Mouse (Mus musculus): Measurements from ENCODE around the gene Sptssb. TPM values are rescaled to one million over a fixed set of nuclear protein-coding genes. Genes with fewer than 3 reads are reported as not detected.
A peak's percentile ranks its signal among the peaks of the same experiment; 100 is the strongest.

Gene Sptssb
- polyA plus RNA-seq (2012; rRNA removed) = 866 and 1,180 TPM in 2 replicates

DNA sequence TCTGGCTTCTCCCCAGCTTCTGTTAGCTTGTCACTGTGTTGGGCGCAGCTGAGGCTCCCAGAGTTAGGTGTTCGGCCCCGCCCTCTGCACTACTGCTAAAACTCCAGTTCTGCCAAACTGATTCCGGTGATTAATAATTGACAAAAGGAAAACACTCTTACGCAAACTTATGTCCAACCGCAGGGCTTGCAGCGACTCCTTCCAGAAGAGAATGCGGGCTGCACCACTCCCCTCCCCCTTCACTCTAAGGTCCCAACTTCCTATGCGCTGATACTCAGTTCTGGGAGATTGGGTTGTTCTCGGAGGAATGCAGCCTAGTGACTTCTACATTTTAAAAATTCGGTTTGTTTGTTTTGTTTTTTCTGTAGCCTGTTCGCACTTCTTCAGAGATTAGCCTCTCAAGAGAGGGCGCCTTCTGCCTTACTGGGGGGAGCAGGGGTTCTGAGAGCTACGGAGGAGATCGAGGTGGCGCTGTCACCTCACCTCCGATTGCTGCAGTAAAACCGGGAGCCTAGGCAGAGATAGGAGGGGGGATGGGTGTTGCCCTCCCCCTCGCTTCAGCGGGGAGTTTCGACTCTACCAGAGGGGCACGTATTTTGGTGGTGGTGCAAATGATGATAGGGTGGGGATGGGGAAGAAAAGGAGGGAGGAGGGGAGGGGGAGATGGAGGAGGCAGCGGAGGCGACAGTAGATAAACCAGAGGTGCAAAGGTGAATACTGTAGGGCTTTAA lies at the start of gene Sptssb:
Gene Sptssb (minus strand): TSS at position 83 of the 731 bp plus-strand sequence.
- peak; percentile 40 for DNase-seq (ENCODE audit: low spot score)

DNA sequence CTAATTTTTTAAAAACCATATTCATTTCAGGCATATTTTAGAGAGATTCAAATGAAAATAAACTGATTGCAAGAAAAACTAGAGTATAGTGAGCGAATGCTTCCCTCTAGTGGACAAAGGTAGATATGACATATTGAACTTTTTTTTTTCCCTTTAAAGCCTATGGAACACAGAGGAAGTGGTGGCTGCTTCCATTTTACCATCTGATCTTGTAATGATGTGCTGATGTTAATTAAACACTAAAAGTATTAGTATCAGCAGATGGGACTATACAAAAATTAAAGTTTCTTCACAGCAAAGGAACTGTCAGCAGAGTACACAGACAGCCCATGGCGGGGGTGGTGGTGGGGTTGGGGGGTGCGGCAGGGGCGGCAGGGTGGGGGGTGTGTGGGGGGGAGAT lies 48.3 kb upstream of the Sptssb start:
- no peak for DNase-seq (ENCODE audit: low spot score)

DNA sequence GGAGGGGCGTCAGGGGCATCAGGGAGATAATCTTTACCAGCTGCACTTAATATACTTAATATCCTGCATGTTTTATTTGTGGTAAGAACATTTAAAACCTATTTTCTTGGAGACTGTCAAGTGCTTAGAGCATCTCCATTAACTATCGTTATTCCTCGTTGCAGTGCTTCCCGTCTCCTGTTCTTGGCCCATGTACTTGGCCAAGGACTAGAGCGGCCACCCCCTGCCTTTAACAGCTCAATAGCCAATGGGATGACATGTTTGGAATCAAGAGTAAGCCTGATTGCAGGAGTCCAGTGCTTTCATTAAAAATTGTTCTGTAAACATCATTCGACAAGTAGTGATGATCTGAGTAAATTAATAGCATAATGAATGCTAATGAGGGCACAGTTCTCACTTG lies 47.8 kb upstream of the Sptssb start:
- DNase-seq (ENCODE audit: low spot score) = no peak

DNA sequence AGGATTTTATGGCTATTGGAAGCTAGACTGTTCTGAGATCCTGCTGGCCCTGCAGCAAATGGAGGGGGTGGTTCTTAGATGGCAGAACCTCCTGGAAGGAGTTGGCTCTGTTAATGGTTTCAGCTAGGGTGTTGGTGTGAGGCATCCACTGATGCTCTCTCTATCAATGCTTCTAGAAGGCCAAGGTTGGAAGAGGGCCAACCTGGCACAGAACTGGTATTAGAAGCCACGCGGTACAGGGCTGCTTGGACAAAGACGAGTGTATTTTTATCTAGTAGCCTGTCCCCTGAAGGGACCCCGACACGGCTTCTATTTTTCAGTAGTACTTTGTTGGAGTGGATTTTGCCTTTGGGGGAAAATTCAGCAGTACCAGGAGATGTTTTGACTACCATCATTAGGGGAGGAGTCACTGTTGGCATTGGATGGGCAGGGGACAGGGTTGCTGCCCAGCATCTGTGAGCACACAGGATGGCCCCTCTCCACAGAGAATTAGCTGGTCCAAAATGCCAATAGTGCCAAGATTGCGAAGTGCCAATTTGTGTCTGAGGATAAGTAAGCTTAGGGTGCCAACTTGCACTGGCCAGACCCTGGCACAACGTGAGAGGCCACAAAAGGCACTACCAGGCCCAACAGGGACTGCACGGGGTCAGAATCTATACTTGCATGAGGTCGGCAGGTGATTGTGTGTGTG lies 43.2 kb upstream of the Sptssb start:
- no peak for DNase-seq (ENCODE audit: low spot score)

DNA sequence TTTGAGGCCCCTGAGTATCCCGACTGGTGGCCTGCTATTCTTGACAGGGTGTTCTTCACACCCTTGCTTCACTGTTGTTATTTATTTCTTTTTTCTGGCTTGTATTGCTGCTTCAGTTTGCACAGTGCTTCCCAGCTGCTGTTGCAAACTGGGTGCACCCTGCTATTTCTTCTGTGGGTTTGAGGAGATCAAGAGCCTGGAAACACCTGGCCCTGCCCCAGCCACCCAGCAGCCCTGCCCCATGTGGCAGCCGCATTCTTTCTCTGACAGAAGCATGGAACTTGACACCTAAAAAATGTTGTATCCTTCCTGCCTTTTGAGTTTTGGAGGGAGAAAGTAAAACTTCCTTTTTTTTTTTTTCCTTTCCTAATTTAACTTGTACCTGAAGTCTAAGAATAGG lies 42.6 kb upstream of the Sptssb start:
- no peak for DNase-seq (ENCODE audit: low spot score)

DNA sequence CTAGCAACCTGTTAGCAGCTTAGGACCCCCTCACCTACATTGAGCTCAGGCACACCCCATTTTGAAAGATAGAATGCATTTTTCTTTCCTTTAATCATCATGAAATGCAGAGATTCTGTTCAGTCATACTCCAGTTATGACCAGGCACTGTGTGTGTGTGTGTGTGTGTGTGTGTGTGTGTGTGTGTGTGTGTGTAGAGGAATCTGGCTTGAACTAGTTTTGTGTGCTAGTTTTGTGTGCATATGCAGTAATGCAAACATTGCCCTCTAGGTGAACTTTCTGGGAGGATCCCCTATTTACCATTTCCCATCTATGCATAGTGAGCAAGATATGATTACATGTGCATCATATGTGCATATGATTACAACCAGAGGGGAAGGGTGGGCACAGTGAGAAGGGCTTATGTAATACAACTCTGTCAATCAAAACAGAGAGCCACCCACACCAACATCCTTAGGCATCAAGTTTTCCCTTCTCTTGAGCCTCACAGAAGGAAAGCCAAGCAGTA lies 42.2 kb upstream of the Sptssb start:
- no peak for DNase-seq (ENCODE audit: low spot score)

DNA sequence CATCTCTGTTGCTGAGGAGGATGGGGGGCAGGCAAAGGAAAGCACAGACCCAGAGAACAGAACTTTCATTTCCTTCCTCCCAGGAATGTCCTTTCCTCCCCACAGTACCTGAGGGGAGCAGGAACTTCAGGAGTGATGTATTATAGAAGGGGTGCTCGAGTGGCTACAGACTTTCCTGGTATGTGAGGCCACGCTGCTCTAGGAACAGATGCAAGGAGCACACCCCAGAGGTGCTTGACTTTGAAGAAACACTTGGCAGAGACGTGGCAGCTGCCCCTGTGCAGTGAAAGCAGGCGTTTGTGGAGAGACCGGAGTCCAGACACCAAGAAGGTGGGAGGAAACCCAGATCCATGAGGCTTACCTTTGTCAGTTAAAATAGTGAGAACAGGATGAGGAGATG lies 40.6 kb upstream of the Sptssb start:
- no peak for DNase-seq (ENCODE audit: low spot score)

DNA sequence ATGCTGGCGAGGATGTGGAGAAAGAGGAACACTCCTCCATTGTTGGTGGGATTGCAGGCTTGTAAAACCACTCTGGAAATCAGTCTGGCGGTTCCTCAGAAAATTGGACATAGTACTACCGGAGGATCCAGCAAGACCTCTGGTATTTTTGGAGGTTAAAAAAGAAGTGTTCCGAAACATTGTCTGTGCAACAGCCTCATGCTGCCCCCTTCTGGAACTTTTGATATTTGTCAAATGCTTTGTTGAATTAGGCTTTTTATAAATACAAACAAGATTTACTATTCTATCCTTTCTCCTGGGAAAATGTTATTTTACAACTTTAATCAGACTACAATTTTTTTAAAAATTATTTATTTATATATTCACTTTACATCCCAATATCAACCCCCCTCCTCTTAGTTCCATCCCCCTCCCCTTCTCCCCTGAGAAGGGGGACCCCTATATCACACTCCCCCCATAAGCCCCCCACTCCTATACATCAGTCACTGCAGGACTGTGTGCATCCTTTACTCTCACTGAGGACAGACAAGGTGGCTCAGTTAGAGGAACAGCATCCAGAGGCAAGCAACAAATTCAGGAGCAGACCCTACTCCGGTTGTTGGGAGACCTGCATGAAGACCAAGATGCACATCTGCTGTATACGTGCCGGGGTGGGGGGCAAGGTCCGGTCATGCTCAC lies 38.3 kb upstream of the Sptssb start:
- DNase-seq (ENCODE audit: low spot score) = no peak

DNA sequence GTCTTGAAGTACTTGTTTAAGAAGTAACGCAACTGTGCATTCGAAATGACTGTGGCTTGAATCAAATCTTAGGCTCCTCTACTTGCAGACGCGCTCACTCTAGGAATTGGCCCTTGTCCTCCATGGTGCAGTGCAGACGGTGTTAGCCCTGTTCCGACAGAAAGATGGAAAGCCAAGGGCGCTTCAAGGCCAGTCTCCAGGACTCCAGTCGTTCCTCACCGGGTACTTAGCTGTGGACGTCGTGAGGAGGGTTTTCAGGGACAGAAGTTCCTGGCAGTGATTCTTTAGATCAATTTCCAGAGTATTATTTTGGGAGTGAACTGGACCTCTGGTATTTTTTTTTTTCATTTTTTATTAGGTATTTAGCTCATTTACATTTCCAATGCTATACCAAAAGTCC lies 35.8 kb upstream of the Sptssb start:
- DNase-seq (ENCODE audit: low spot score) = no peak

DNA sequence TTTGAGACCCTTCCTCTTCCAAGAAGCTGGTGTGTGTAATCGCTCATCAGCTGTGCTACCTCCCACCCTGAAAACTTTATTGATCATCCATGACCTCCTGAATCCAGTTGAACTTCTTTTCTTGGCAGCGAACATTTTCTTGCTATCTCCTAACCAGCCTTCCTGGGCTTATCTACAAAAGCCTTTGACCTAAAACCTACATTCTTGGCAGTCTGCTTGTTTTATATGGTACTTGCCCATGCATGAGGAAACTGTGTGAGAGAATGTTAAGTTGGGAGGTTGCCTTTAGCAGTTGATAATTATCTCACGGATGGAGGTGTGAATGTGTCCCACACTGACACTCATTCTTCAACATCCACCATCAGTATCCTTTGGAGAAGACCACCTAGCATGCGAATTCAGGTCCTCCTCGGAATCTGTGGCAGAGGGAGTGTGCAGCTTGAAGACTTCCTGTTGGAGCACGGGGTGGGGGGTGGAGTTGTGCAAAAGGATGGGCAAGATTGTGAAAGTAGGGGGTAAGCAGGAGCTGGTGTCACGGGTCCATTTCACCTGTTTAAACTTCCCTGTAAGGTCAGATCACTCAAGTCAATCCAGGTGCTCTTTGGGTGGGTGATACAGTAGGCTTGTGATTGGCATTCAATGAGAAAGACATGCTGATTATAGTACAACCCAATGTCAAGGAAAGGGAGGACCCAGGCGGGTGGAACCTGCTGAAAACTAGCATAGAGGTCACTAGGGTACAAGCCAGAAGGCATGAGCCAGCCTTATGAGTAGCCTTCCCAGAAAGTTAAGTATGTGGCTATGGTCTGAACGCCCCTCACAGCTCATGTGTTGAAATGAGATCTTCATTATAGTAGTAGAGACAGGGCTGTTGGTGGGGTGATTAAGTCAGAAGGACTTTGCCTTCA lies 32.7 kb upstream of the Sptssb start:
- no peak for DNase-seq (ENCODE audit: low spot score)

DNA sequence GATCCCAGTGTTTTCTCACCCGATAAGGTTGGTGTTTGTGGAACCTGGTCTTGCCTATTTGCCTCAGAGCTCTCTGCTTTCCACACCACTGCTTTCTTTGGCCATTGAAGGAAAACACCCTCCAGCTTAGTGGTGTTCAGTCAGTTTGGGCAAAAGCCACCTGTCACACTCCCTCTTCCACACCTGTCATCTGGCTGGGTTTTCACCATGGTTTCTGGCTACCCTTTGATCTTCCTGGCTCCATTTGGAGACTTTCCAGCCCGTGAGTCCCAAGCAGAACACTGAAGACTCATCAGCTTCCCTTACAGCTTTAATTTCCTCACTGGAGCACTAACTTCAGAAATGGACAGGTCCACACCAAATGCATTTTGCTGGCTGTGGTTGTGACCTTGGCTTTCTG lies 26.1 kb upstream of the Sptssb start:
- DNase-seq (ENCODE audit: low spot score) = no peak

DNA sequence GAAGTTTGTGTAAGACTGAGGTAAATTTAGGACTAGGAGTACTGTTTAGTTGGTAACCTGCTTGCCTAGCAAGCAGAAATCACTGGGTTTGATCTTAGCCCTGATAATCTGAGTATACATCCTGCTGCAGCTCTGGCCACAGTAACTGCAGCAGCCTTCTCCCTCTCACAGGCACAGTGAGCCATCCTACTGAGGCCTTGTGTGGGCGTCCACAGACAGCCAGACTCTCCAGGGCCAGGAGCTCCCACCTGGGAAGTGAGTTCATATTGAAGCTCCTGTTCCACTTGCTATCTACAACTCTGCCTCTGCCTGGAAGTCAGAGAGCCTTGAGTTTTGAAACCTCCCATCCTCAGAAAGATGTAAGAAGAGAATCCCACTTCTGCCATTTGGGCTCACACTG lies 24.0 kb upstream of the Sptssb start:
- no peak for DNase-seq (ENCODE audit: low spot score)

DNA sequence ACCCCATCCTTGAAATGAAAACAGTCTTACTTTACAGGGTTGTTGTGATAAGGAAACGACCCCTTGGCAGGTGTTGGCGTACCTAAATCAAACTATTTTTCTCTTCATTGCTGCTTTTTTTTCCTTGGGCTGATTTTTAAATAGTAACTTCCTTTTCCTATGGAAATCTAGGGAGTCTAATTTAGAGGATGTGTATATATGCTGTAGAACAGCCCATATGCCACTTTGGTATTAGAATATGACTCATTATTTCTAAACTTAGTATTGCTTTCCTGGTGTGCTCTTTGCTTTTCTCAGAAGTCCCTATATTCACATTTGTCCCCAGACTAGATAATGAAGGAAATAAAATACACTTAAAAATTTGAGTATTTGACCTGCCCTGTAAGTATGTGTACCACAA lies 17.8 kb upstream of the Sptssb start:
- DNase-seq (ENCODE audit: low spot score) = no peak

DNA sequence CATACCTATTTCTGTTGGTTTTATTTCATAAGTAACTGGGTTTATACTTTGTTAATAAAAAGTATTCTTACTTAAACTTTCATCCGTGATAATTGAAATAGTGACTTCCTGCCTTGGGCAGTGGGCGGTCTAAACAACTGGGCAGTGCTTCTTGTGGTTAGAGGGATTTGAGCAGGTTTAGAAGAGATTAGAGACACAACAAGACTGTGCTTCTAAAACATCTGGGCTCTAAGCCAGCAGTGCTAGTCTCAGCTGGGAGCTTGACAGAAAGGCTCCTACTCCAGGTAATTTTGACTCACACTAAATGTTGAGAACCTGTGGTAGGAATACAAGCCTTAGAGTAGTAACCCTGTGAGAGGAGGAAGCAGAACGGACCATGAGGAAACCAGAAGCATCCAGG lies 15.0 kb upstream of the Sptssb start:
- no peak for DNase-seq (ENCODE audit: low spot score)

DNA sequence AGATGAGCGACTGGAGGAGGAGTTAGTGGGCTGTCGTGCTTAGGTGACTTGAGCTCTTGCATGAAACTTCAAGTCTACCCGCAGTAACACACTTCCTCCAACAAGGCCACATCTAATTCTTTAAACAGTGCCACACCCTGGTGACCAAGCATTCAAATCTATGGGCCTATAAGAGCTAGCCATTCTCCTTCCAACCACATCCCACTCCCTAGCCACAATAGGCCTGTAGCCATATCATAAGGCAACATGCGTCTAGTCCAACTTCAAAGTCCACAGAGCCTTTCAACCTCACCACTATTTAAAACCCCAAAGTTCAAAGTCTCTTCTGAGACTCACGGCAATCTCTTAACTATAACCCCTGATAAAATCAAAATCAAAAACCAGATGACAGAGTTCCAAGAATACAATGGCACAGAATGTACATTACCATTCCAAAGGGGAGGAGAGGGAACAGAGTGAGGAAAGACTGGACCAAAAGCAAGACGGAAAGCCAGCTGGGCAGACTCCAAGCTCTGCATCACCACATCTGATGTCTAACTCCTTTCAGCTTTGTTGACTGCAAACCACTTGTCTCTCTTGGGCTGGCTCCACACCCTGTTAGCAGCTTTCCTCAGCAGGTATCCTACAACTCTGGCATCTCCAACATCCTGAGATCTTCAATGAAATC lies 13.1 kb upstream of the Sptssb start:
- DNase-seq (ENCODE audit: low spot score) = no peak

DNA sequence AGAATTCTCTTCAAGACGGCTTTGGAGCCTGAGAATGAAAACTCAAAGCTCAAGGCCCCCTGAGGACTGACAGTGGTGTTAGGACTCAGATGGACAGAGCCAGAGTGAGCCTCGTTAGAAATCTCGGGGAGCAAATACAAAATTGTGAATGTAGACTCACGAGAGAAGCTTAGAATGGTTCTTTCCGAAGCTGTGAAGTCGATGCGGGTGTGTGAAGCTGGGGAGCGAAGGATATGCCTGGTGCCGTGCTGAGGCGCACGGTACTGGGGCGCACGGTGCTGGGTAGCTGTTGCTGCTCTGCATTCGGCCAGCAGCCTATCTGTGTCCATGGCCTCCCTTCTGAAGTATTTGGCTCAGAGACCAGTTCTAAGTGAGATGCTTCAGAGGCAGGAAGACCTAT lies 11.4 kb upstream of the Sptssb start:
- no peak for DNase-seq (ENCODE audit: low spot score)

DNA sequence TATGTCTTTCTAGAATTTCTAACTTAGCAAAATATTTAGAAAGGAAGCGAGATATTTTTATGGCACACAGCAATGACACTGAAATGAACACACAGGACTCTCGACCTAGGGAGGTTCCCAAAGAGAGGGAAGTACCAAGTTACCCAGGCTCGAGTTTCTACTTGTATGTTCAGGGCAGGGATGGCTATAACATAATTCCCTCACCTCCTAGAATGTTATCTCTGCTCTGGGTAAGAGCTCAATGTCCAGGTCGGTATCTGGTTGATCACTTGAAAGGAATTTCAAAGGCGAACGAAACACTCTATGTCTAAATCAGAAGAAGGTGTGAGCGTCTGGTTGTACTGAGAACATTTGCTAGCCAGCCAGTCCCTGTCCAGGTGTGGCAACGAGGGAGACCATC lies 10.0 kb upstream of the Sptssb start:
- no peak for DNase-seq (ENCODE audit: low spot score)

DNA sequence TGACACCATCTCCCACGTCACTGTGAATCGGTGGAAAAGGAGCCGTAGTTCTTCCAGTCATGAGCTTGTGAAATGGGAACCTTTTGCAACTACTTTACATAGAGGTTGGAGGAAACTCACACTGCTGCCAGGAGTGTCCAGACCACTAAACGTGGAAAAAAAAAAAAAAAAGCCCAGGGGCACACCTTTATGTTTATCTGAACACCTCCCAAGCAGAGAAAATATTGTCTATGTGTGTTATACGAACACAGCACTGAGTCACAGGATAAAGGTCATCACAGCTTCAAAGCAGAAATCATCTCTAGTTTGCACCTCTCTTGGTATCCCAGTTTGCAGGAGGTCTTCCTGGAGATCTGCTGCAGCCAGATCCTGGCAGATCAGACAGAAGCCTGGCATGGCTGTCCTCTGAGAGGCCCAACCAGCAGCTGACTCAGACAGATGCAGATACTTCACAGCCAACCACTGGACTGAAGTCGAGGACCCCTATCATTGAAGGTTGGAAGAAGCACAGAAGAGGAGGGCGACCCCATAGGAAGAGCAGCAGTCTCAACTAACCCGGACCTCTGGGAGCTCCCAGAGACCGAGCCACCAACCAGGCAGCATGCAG lies 2.2 kb upstream of the Sptssb start:
- DNase-seq (ENCODE audit: low spot score) = no peak

DNA sequence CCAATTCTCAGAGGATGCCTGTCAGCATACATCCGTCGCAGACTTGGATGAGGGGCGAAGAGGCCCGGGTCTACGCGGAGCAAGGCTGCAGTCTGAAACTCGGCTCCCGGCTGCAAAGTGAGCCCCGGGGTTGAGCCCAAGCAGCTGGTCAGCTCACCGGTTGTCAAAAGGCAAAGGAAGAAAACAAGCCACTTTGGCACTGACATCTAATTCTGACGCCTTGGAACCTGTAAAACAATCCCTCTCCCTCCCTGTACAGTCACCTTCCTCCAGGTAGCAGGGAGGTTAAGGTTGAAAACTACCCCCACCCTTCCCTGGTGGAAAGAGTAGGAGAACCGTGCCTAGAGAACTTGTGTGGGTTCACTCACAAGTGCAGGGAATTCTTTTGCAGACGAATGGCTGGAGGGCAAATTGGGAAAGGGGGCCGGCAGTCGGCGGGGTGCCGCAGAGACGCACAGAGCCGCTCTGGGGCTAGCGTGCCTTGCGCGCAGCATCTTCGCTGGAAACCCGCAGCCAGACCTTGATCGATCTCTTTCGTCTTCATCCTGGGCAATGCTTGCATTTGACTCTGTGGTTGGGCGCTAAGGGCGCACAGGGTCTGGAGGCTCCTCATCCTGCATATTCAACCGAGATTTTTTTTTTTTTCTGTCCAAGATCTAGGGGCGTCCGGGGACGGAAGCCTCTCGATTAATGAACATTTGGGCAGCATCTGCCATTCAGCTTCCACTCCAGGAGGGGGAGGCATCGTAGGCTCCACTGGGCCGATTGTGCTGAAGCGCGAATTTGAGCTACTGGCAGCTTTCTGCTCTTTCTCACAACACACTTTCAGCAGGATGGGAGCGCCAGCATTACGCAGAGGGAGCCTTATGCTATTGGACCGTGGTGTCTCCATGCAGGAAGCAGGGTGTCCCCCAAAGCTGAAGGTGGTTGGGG lies 1.1 kb upstream of the Sptssb start:
- peak; percentile 44 for DNase-seq (ENCODE audit: low spot score)

DNA sequence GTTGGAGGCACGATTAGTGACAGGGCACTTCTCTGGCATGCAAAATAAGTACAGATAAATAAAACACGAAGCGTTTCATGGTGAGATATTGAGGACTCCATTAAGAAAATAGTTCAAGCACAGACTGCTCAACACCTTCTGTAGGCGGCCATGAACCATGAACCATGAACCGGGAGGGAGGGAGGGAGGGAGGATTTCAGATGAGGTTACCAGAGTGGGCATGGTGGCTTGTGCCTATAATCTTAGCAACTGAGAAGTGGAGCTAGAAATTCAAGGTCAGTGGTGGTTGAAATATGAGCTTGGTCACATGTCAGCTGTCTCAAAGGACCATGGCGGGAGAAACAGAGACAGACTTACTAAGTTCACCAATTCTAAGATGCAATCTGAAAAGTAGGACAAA lies 20.3 kb downstream of the Sptssb start:
- DNase-seq (ENCODE audit: low spot score) = no peak
